Mouse (Mus musculus) heart, adult 2 months (tissue): ENCODE data around the gene Slit1.

Experiments used
- CTCF ChIP-seq: fragments of 200-600 bp; IDR thresholded peaks from 2 replicates; pipeline ENCODE4 v1.8.1; 2022; ENCODE audit warnings: antibody characterized with exemption, mild to moderate bottlenecking, moderate library complexity
- POLR2A ChIP-seq: fragments of 200-500 bp; IDR thresholded peaks from 2 replicates; pipeline ENCODE4 v1.6.1; 2011; ENCODE audit warnings: mild to moderate bottlenecking, low read depth, low read length, control low read depth; ENCODE audit not compliant: insufficient read depth

DNA sequence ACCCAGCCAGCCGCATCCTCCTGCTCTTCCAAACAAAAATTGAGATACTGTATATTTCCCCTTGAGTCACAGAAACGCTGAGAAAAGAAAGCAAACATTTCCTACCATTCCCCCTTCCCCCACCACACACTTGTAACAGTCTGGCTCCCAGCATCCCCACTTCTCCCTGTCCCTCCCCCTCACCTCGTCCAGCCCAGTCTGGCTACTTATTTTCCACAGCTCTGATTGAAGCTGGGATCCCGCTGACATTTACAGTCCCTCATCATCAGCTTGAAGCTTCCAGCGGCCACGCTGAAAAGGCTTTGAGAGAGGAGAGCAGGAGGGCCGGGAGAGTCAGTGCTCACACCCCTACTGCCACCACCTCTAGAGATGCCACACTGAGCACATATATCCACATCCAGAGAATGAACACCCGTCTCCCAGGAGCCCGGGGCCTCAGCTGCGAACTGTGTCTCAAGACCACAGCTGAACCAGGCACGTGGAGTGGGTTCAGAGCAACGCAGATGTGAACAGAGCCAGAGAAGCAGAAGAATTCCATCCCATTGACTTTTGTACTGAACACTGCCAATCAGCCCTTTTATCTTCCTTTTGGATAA, 73.6 kb downstream of the Slit1 start:
- TF ChIP-seq CTCF = no peak
- TF ChIP-seq POLR2A = no peak
